Mouse (Mus musculus) cerebral cortex, adult 2 months (tissue): ENCODE results near the gene Nudt16.

Experiments
- WGBS: fragments of 180-500 bp; shearing (Covaris S2); methylation state at CpG from one replicate; pipeline ENCODE4 v1.1.7; 2018; 5-methylcytosine and 5-hydroxymethylcytosine counted together

Nudt16 gene

DNA sequence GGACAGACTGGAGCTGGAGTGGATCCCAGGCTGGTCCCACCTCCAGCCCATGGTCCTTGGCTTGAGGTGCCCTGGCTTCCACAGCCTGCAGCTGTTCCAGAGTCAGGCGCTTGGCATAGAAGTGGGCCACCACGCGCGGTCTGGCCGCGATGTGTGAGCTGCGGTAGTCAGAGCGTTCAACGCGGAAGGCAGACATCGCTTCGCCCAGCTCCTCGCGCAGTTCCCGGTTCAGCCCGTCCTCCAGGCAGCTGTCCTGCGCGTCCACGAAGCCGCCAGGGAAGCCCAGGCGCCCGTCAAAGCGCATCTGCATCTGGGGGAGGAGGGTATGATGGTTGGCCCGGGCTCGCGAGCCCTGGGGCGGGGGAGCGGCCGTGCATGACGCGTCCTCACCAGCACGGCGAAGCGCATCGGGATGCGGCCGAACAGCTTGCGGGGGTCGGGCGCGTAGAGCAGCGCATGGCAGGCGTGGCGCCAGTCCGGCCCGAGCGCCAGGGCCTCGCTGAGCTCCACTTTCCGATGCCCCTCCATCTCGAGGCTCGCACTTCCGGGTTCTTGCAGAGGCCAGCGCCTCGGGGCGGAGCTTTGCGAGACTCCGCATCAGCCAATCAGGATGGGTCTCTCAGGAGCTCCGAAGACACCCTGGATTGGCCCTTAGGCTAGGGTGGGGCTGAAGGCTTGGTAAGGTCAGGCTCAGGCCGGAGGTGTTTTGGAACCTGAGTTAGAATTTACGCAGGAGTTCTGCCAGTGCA lies at the start of gene Nudt16:
Gene Nudt16 (minus strand): TSS at position 572 of the 749 bp plus-strand sequence.
- under 1% methylated on average over 60 of the region's 60 CpGs for WGBS

DNA sequence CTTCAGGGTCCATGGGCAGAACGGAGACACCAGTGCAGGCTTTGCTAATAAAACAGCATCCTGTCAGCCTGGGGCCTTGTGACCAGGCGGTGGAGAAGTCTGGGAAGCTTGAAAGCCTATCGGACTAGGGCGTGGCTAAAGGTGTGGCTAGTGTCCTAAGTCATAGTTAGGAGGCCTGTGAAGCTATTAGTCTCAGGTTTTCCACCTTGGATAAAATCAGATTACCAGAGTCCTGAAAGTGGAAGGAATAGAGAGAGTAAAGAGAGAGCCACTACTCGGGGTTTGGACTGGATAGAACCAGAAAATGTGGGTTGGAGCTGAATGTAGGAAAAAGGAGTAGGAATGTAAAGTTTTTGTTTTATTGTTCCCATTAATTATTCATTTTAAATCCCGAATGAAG lies 13.4 kb upstream of the Nudt16 start, which contains the start of gene 1700080E11Rik:
Gene 1700080E11Rik (minus strand): TSS at position 101 of the 400 bp plus-strand sequence.
- WGBS = 85% methylated on average over 6 of the region's 6 CpGs

DNA sequence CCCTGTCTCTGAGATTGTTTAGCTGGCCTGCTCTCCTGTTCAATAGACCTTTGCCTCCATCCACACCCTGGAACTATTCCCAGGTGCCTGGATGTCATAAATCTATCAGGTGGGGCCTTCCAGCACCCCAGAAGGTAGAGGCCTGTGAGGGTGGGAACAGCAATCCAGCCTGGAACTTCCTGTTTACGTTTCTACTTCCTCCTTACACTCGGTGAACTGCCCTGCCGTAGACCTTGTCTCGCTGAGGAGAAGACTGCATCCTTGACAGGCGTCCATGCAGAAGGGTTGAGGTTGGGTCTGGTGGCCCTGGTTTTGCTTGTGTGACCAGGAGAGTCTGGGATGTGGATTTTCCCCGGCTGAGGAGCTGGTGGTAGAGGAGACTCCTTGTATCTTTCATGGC lies 7.6 kb upstream of the Nudt16 start:
- 79% methylated on average over 6 of the region's 6 CpGs for WGBS

DNA sequence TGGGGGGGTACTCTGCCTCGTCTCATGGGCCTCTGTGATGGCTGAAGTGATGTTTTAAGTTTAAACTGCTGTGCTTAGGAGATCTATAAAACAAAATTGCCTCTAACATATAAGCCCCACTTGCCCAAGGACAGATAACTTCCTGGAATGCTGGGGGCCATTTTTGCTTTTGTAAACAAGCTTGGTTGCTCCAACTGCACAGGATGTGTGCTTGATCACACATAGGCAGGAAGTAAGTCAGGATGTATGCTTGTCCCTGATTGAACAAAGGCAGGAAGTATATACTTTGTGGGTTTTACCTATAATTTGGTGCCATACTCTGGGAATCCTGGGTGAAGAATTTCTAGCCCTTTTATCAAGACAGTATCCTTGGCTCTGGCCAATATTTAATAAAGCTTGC lies 4.8 kb upstream of the Nudt16 start:
- WGBS = 70% methylated on average over 1 of the region's 1 CpGs

DNA sequence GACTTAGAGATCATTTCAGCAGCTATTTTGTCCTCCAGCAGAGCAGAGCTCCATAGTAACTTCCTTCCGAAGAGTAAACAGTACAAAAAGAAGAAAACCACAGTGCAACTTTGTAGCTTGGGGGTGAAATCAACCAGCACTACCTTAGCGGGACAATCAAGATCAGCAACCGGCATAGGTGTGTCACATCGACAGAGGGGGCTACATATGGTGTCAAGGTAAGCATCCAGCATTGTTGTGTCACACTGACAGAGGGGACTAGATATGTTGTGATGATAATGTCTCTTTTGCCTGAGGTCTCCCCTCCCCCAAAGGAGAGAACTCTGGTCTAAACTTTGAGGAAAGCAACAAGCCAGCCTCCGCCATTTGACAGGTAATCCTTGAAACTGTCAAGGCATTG lies 2.9 kb upstream of the Nudt16 start:
- WGBS = 77% methylated on average over 5 of the region's 5 CpGs

DNA sequence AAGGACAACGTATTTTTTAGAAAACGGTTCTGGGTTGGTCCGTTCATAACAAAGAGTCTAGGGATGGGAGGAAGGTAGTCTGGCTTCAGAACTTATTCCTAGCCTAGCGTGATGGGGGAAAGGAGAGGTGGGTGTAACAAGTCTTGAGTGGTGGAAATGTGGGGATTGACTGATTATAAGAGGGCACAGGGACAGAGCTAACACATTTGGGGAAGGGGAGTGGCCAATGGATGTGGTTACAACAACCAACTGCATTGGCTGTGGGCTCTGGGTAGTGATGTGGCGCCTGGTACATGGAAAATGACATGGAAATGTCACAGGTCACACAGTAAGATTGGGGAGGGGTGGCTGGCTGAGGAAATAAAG lies 361 bp upstream of the Nudt16 start:
- whole genome bisulfite sequencing = 21% methylated on average over 5 of the region's 5 CpGs

DNA sequence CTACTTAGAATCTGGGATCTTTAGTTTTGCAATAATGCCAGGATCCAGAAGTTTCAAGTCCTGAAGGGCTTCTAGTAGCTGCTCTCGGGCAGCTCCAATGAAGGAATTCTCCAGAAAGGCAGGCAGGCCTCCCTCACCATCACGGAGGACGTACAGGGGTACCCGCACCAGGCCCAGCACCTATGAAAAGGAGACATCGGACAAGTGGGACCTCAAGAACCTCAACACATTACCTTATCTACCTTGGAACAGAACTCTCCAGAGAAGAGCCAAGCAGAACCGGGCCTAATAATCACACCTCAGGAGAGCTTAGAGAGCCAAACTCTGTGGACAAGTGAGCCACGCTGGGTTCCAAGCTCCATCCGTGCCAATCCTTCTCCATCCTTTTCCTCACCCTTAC lies 1.3 kb downstream of the Nudt16 start:
- 92% methylated on average over 8 of the region's 8 CpGs for WGBS

DNA sequence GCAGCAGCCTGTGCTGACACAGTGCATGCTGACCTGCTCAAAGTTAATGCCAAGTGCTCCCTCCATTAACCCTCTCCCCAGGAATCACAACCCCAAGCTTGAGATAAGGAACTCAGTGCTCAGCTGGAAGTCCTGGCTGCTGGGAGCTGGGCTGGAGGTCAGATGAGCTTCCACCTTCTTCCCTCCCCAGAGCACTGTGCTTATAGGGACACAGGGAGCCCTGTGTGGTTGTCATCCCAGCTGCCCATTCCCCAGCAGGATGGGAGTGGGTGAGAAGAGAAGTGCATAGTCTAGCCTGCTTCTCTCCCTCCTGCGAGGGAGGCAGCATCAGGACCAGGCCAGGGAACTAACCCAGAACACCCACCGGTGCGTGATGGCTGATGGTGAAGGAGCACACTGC lies 6.4 kb downstream of the Nudt16 start:
- 76% methylated on average over 3 of the region's 3 CpGs for WGBS

DNA sequence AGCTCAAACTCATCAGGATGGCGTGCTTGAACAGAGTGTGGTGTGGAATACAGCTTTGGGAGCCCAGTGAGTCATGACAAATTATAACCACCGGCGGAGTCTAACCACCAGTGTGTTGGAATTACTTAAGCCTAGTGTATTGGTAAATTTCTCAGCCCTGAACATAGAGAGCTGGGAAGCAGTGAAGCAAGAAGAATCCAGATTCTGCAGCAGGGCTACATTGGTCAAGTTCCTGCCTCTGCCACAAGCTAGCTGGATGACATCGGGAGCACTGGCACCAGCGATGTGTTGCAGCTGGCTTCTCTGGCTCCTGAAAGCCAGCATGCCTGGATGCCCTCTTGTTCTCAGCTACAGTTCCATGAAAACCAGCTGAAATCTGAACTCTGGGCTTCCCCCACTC lies 27.7 kb downstream of the Nudt16 start:
- 75% methylated on average over 5 of the region's 5 CpGs for WGBS

DNA sequence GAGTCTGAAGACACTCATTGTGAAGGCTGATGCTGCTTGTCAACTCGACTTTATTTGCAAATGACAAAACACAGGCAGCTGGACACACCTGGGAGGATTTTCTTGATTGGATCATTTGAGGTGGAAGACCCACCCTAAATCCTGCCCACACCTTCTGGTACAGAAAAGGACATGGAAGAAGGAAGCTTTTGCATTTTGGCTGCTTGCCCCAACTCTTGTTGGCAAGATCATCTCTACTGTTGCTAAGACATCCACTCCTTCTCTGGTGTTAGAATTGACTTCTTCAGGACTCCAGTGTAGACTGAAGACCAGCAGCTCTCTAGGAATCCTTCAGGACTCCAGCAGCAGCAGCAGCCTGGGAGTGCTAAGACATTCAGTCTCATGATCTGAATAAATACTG lies 29.7 kb downstream of the Nudt16 start:
- 57% methylated on average over 1 of the region's 1 CpGs for WGBS

DNA sequence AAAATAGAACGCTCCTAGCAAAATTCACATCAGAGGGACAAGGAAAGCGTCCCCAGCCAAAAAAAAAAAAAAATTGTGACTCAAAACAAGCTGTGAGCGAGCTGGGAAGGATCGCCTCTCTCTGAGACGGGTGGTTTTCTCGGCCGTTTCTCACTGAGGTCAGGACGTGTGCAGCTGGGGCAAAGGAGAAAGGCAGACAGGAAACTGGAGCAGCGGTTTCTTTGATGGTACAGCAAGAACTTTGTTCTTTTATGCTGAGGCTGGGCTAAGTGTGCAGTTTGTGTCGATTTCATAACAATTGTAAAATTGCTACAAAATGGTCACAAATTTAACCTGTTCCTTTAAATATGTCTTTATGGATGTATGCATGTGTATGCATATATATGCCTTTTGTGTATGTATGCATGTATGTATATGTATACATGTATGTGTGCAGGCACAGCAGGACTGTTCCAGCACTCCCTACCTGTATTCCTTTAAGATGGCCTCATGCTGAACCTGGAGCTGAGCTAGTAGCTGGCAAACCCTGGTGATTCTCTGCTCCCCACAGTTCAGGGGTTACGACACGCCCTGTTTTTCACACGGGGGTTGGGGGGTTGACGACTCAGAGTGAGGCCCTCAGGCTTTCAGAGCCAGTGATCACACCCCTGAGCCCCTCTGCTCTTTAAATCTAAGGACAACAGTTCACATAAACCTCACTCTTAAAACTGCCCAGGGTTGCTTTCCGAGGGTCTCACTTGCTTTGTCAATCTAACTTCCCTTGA lies 30.6 kb downstream of the Nudt16 start:
- WGBS = 54% methylated on average over 15 of the region's 15 CpGs

DNA sequence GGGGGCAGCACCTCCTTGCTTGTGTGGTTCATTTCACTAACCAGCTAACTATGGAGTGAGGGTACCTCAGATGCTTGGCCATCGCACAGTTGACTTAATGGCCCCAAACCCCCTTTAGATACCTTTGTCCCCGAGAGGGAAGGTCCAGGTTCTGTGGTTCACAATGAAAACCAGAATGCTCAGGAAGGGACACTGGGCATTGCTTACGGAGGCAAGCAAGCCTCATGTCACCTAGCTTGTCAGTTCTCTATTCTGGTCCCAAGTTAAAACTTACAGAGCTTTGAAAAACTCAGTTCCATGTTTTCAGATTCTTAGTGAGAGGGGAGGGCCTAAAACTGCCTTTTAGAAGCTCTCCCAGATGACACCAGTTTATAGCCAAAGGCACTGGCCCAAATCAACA lies 51.4 kb downstream of the Nudt16 start:
- WGBS = 89% methylated on average over 3 of the region's 3 CpGs
